Mouse (Mus musculus) hindbrain, embryonic 16.5 days (tissue): ENCODE measurements at regions not wholly inside any gene's neighbourhood (a gene's known extent, or its start where the extent isn't known, plus 50 kb on each side); places are given as distances from the start of the nearest gene placed in this dataset.

Source experiments
- ATAC-seq: fragments of 200-750 bp; cut with Nextera tagmentation; 2 replicates; pipeline ENCODE4 v1.8.0; 2017; ENCODE audit warnings: moderate TSS enrichment, moderate library complexity
- H3K27ac ChIP-seq: fragments of 300-500 bp; sonication (generic); 2 replicates; pipeline ENCODE4 v1.5.1; 2014; ENCODE audit warnings: low read depth, mild to moderate bottlenecking, control low read depth, low read length, moderate library complexity
- H3K27me3 ChIP-seq: fragments of 300-500 bp; sonication (generic); replicated peaks from 2 replicates; pipeline ENCODE4 v1.6.1; 2014; ENCODE audit warnings: low read length; ENCODE audit not compliant: control insufficient read depth, insufficient read depth
- H3K36me3 ChIP-seq: fragments of 300-500 bp; sonication (generic); 2 replicates; pipeline ENCODE4 v1.6.1; 2014; ENCODE audit warnings: mild to moderate bottlenecking, low read length, moderate library complexity, mixed read lengths; ENCODE audit not compliant: control insufficient read depth, insufficient read depth
- H3K4me1 ChIP-seq: fragments of 300-500 bp; sonication (generic); 2 replicates; pipeline ENCODE4 v1.6.1; 2014; ENCODE audit warnings: low read depth, low read length; ENCODE audit not compliant: control insufficient read depth, insufficient read depth
- H3K4me2 ChIP-seq: fragments of 300-500 bp; sonication (generic); 2 replicates; pipeline ENCODE4 v1.6.1; 2014; ENCODE audit warnings: mild to moderate bottlenecking, low read length, control low read depth, moderate library complexity
- H3K4me3 ChIP-seq: fragments of 300-500 bp; sonication (generic); 2 replicates; pipeline ENCODE4 v1.5.1; 2014; ENCODE audit warnings: mild to moderate bottlenecking, low read length, control low read depth, moderate library complexity
- H3K9ac ChIP-seq: fragments of 300-500 bp; sonication (generic); 2 replicates; pipeline ENCODE4 v1.6.1; 2014; ENCODE audit warnings: low read depth, mild to moderate bottlenecking, control low read depth, low read length, moderate library complexity
- H3K9me3 ChIP-seq: fragments of 300-500 bp; sonication (generic); 2 replicates; pipeline ENCODE4 v1.6.1; 2014; ENCODE audit warnings: mild to moderate bottlenecking, low read length, moderate library complexity; ENCODE audit not compliant: control insufficient read depth
- WGBS: fragments of 180-500 bp; shearing (Covaris S2); extraction: QIAGEN DNeasy Blood & Tissue Kit; methylation state at CpG from one replicate; pipeline ENCODE4 v1.1.7; 2014; 5-methylcytosine and 5-hydroxymethylcytosine counted together

- no peaks in the 10 kb centered on the region for H3K9me3 ChIP-seq
- WGBS: 91% methylated on average over 1 of the region's 1 CpGs
- no peak overlapping the region for H3K9ac ChIP-seq
- H3K36me3 ChIP-seq: no peaks in the 10 kb centered on the region
- peaks cover 5% of the 10 kb centered on the region; the same call in 1 of the 2 replicates for H3K27me3 ChIP-seq
- no peak overlapping the region for H3K27ac ChIP-seq
- no peak overlapping the region for H3K4me3 ChIP-seq
- H3K4me1 ChIP-seq: peaks cover 17% of the 10 kb centered on the region
- H3K4me2 ChIP-seq: no peak overlapping the region
- ATAC-seq: peak; percentile 16; the same call in 1 of the 2 replicates
Observed at GRCm38 (mm10) chr5:112132746-112133145, 119.6 kb downstream of the Cryba4 start.

GRCm38 (mm10) chr5:112133688-112134573 lies 118.4 kb downstream of the Cryba4 start:
- H3K4me1 ChIP-seq: peaks cover 17% of the 10 kb centered on the region
- H3K4me3 ChIP-seq: no peak overlapping the region
- H3K9me3 ChIP-seq: no peaks in the 10 kb centered on the region
- H3K27me3 ChIP-seq: peaks cover 5% of the 10 kb centered on the region; the same call in 1 of the 2 replicates
- peak overlapping the region; percentile 60 for H3K27ac ChIP-seq
- 0 out of 2 replicates have a peak overlapping the region, but pooled peaks have one; percentile 8 for H3K9ac ChIP-seq
- ATAC-seq: peak; percentile 95
- WGBS: 22% methylated on average over 21 of the region's 21 CpGs
- no peak overlapping the region for H3K4me2 ChIP-seq
- H3K36me3 ChIP-seq: no peaks in the 10 kb centered on the region

GRCm38 (mm10) chr5:112136646-112137045 lies 115.7 kb downstream of the Cryba4 start:
- peaks cover 5% of the 10 kb centered on the region; the same call in 1 of the 2 replicates for H3K27me3 ChIP-seq
- no peak overlapping the region for H3K4me2 ChIP-seq
- H3K36me3 ChIP-seq: no peaks in the 10 kb centered on the region
- H3K27ac ChIP-seq: no peak overlapping the region
- H3K4me3 ChIP-seq: no peak overlapping the region
- 28% methylated on average over 11 of the region's 14 CpGs for WGBS
- no peak overlapping the region for H3K9ac ChIP-seq
- ATAC-seq: no peak
- H3K9me3 ChIP-seq: no peaks in the 10 kb centered on the region
- peaks cover 17% of the 10 kb centered on the region for H3K4me1 ChIP-seq

- H3K4me2 ChIP-seq: no peak overlapping the region
- no peak for ATAC-seq
- WGBS: 90% methylated on average over 3 of the region's 3 CpGs
Observed at GRCm38 (mm10) chr5:112138246-112138645, 114.1 kb downstream of the Cryba4 start.

GRCm38 (mm10) chr5:112142731-112143130 lies 109.6 kb downstream of the Cryba4 start:
- Histone ChIP-seq H3K27me3 (no peaks in the 10 kb centered on the region; the same call in 1 of the 2 replicates), H3K4me1 (no peaks in the 10 kb centered on the region), H3K27ac (no peak overlapping the region), H3K4me2 (no peak overlapping the region), H3K9ac (no peak overlapping the region), H3K36me3 (no peaks in the 10 kb centered on the region), H3K9me3 (no peaks in the 10 kb centered on the region), H3K4me3 (no peak overlapping the region)
- WGBS: 86% methylated on average over 3 of the region's 3 CpGs
- ATAC-seq: no peak

More at GRCm38 (mm10) chr5:112138246-112138645, 114.1 kb downstream of the Cryba4 start:
- no peak overlapping the region for H3K27ac ChIP-seq
- no peak overlapping the region for H3K9ac ChIP-seq
- no peaks in the 10 kb centered on the region for H3K36me3 ChIP-seq
- peaks cover 5% of the 10 kb centered on the region; the same call in 1 of the 2 replicates for H3K27me3 ChIP-seq
- no peak overlapping the region for H3K4me3 ChIP-seq
- peaks cover 14% of the 10 kb centered on the region for H3K4me1 ChIP-seq
- no peaks in the 10 kb centered on the region for H3K9me3 ChIP-seq

- H3K4me1 ChIP-seq: no peaks in the 10 kb centered on the region
- no peak overlapping the region for H3K9ac ChIP-seq
- H3K27ac ChIP-seq: no peak overlapping the region
- no peak overlapping the region for H3K4me3 ChIP-seq
- no peaks in the 10 kb centered on the region for H3K27me3 ChIP-seq
- 70% methylated on average over 16 of the region's 16 CpGs for WGBS
- no peak overlapping the region for H3K4me2 ChIP-seq
- no peaks in the 10 kb centered on the region for H3K36me3 ChIP-seq
- ATAC-seq: no peak
- H3K9me3 ChIP-seq: no peaks in the 10 kb centered on the region
Observed at GRCm38 (mm10) chr5:112143993-112144621, 108.2 kb downstream of the Cryba4 start.

GRCm38 (mm10) chr5:112153675-112154085 lies 98.6 kb downstream of the Cryba4 start:
- H3K27ac ChIP-seq: no peak overlapping the region
- peak; percentile 91 for ATAC-seq
- no peaks in the 10 kb centered on the region for H3K36me3 ChIP-seq
- H3K4me1 ChIP-seq: no peaks in the 10 kb centered on the region
- under 1% methylated on average over 30 of the region's 39 CpGs for WGBS
- H3K9me3 ChIP-seq: no peaks in the 10 kb centered on the region
- H3K27me3 ChIP-seq: peaks cover 5% of the 10 kb centered on the region; the same call in 1 of the 2 replicates
- H3K4me3 ChIP-seq: peak overlapping the region; percentile 35
- H3K4me2 ChIP-seq: peak overlapping the region; percentile 63
- H3K9ac ChIP-seq: peak overlapping the region; percentile 62

- H3K36me3 ChIP-seq: no peaks in the 10 kb centered on the region
- no peak overlapping the region for H3K4me3 ChIP-seq
- H3K4me2 ChIP-seq: no peak overlapping the region
- 67% methylated on average over 4 of the region's 4 CpGs for WGBS
- no peak overlapping the region for H3K9ac ChIP-seq
- ATAC-seq: no peak
- no peaks in the 10 kb centered on the region for H3K4me1 ChIP-seq
- H3K27ac ChIP-seq: no peak overlapping the region
- H3K9me3 ChIP-seq: no peaks in the 10 kb centered on the region
- peaks cover 5% of the 10 kb centered on the region; the same call in 1 of the 2 replicates for H3K27me3 ChIP-seq
Observed at GRCm38 (mm10) chr5:112154650-112155049, 97.7 kb downstream of the Cryba4 start.

GRCm38 (mm10) chr5:112155051-112155450 lies 97.3 kb downstream of the Cryba4 start:
- Histone ChIP-seq H3K4me1 (no peaks in the 10 kb centered on the region), H3K4me2 (no peak overlapping the region), H3K27me3 (peaks cover 5% of the 10 kb centered on the region; the same call in 1 of the 2 replicates), H3K9ac (no peak overlapping the region), H3K4me3 (no peak overlapping the region), H3K27ac (no peak overlapping the region), H3K9me3 (no peaks in the 10 kb centered on the region), H3K36me3 (no peaks in the 10 kb centered on the region)
- 74% methylated on average over 6 of the region's 6 CpGs for WGBS
- ATAC-seq: no peak
